Mouse (Mus musculus): ENCODE measurements around the gene Ehhadh.

- no peak for TF ChIP-seq POLR2A (IDR thresholded peaks at IDR 0.05; ENCODE audit: insufficient read length, low read depth)
- TF ChIP-seq E2F4 (IDR thresholded peaks at IDR 0.05; ENCODE audit: insufficient read depth) = no peak
- no peak for TF ChIP-seq MYOD1 (IDR thresholded peaks at IDR 0.05; ENCODE audit: control insufficient read depth in 1 of 3, insufficient read length in 2 of 3, low read depth in 2 of 3)
- TF ChIP-seq TCF12 (IDR thresholded peaks at IDR 0.05; ENCODE audit: insufficient read depth, poor library complexity, severe bottlenecking) = no peak
- TF ChIP-seq REST (IDR thresholded peaks at IDR 0.05; ENCODE audit: insufficient read depth, insufficient read length) = no peak
- no peak for TF ChIP-seq TCF3 (IDR thresholded peaks at IDR 0.05; ENCODE audit: insufficient read length, low read depth)
- TF ChIP-seq USF1 (IDR thresholded peaks at IDR 0.05; ENCODE audit: low read depth) = no peak
- TF ChIP-seq CEBPB (IDR thresholded peaks at IDR 0.05; ENCODE audit: insufficient read depth, poor library complexity, severe bottlenecking) = no peak
- no peak for TF ChIP-seq MAX (IDR thresholded peaks at IDR 0.05; ENCODE audit: low read depth)
Observed at GRCm38 (mm10) chr16:21714516-21714915, 73.1 kb downstream of the Ehhadh start.
